Mouse (Mus musculus) limb, embryonic 11.5 days (tissue): ENCODE results near the gene Zfp316. TPM values are rescaled to one million over a fixed set of nuclear protein-coding genes. Genes with fewer than 3 reads are reported as not detected.

Source experiments
- ATAC-seq: fragments of 200-750 bp; cut with Nextera tagmentation; 2 replicates; pipeline ENCODE4 v1.8.0; 2017; ENCODE audit warnings: low read depth; ENCODE audit not compliant: insufficient number of reproducible peaks, low FRiP score, low TSS enrichment
- DNase-seq: peaks from one replicate; pipeline ENCODE4 v3.0.0-alpha.2; 2015; ENCODE audit warnings: low spot score
- H3K27ac ChIP-seq: fragments of 300-500 bp; sonication (generic); replicated peaks from 2 replicates; pipeline ENCODE4 v1.5.1; 2014; ENCODE audit warnings: low read depth, mild to moderate bottlenecking, low read length
- H3K27me3 ChIP-seq: fragments of 300-500 bp; sonication (generic); 2 replicates; pipeline ENCODE4 v1.6.1; 2014; ENCODE audit warnings: mild to moderate bottlenecking, low read length, mixed read lengths; ENCODE audit not compliant: control insufficient read depth, insufficient read depth
- H3K36me3 ChIP-seq: fragments of 300-500 bp; sonication (generic); 2 replicates; pipeline ENCODE4 v1.6.1; 2014; ENCODE audit warnings: mild to moderate bottlenecking, low read length, moderate library complexity, mixed read lengths; ENCODE audit not compliant: control insufficient read depth, insufficient read depth
- H3K4me1 ChIP-seq: fragments of 300-500 bp; sonication (generic); 2 replicates; pipeline ENCODE4 v1.6.1; 2014; ENCODE audit warnings: low read length, mixed read lengths; ENCODE audit not compliant: control insufficient read depth, insufficient read depth
- H3K4me2 ChIP-seq: fragments of 300-500 bp; sonication (generic); 2 replicates; pipeline ENCODE4 v1.6.1; 2014; ENCODE audit warnings: low read depth, mild to moderate bottlenecking, moderate library complexity; ENCODE audit not compliant: severe bottlenecking
- H3K4me3 ChIP-seq: fragments of 300-500 bp; sonication (generic); 2 replicates; pipeline ENCODE4 v1.5.1; 2014; ENCODE audit warnings: low read depth, low read length
- H3K9ac ChIP-seq: fragments of 300-500 bp; sonication (generic); 2 replicates; pipeline ENCODE4 v1.6.1; 2014; ENCODE audit warnings: mild to moderate bottlenecking, low read length
- H3K9me3 ChIP-seq: fragments of 300-500 bp; sonication (generic); 2 replicates; pipeline ENCODE4 v1.6.1; 2016; ENCODE audit warnings: low read length; ENCODE audit not compliant: control insufficient read depth
- WGBS: fragments of 180-500 bp; shearing (Covaris S2); extraction: QIAGEN DNeasy Blood & Tissue Kit; methylation state at CpG from one replicate; pipeline ENCODE4 v1.1.7; 2014; 5-methylcytosine and 5-hydroxymethylcytosine counted together
- polyA plus RNA-seq: library from polyadenylated mRNA; unstranded; fragments of >200 nt; fragmentation: Nextera tagmentation; extraction: Ambion mirVana; gene quantifications from 2 replicates; pipeline ENCODE4 v1.2.1, GENCODE M21; 2014

The Zfp316 gene
- polyA plus RNA-seq, 1 experiment from 2014 or later: 2.0 TPM

DNA sequence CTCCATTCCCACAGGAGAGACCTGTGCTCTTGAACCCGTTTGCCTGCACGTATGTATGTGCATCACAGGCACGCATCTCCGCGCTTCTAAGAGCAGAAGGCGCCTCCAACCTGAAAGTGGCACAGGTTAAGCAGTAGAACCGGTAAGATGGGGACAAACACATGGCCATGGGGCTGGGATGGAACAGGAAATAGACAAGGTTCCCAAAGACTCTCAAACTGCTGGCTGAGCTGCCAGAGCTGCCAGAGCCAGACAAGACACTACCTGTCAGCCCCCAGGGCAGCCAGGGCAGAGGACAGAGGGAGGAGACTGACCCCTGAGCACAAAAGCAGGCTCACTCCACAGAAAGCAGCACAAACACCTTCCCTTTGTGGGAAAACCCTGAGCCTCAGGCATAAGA, 40.1 kb upstream of the Zfp316 start:
- Histone ChIP-seq H3K36me3 (peaks cover 46% of the 10 kb centered on the region), H3K4me2 (no peak overlapping the region), H3K27ac (no peak overlapping the region), H3K9me3 (no peaks in the 10 kb centered on the region), H3K4me1 (peaks cover 6% of the 10 kb centered on the region; the same call in 1 of the 2 replicates), H3K27me3 (no peaks in the 10 kb centered on the region), H3K9ac (no peak overlapping the region), H3K4me3 (no peak overlapping the region)
- WGBS: 91% methylated on average over 7 of the region's 7 CpGs
- no peak for DNase-seq
- no peak for ATAC-seq

DNA sequence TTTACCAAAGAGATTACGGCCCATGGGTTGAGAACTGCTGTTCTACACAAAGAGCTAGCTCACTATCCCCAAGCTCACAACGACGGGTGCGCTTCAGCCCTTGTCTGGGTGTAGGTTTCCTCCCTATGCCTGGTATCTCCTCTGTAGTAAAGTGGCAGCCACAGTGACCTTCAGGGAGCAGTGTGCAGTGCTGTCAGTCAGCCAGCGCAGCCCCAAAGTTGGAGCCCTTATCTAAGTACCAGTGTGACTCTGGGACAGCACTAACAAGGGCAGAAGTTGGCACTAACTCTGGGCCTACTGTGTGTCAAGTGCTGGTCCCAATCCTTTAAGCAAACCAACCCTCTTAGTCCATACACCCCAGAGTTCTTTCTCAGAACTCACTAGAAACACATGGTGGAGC, 39.0 kb upstream of the Zfp316 start:
- H3K4me2 ChIP-seq: no peak overlapping the region
- 93% methylated on average over 5 of the region's 5 CpGs for WGBS
- H3K9me3 ChIP-seq: no peaks in the 10 kb centered on the region
- H3K9ac ChIP-seq: no peak overlapping the region
- peaks cover 48% of the 10 kb centered on the region for H3K36me3 ChIP-seq
- ATAC-seq (no peak), DNase-seq (no peak)
- H3K4me3 ChIP-seq: no peak overlapping the region
- no peak overlapping the region for H3K27ac ChIP-seq
- H3K27me3 ChIP-seq: no peaks in the 10 kb centered on the region
- peaks cover 6% of the 10 kb centered on the region; the same call in 1 of the 2 replicates for H3K4me1 ChIP-seq

GRCm38 (mm10) chr5:143304251-143304650, 34.4 kb upstream of the Zfp316 start:
- no peak for DNase-seq
- no peak overlapping the region for H3K4me3 ChIP-seq
- H3K9me3 ChIP-seq: no peaks in the 10 kb centered on the region
- H3K4me1 ChIP-seq: no peaks in the 10 kb centered on the region
- H3K4me2 ChIP-seq: no peak overlapping the region
- H3K27ac ChIP-seq: no peak overlapping the region
- H3K36me3 ChIP-seq: peaks cover 50% of the 10 kb centered on the region
- H3K9ac ChIP-seq: no peak overlapping the region
- H3K27me3 ChIP-seq: no peaks in the 10 kb centered on the region
- no peak for ATAC-seq
- 94% methylated on average over 7 of the region's 7 CpGs for WGBS

DNA sequence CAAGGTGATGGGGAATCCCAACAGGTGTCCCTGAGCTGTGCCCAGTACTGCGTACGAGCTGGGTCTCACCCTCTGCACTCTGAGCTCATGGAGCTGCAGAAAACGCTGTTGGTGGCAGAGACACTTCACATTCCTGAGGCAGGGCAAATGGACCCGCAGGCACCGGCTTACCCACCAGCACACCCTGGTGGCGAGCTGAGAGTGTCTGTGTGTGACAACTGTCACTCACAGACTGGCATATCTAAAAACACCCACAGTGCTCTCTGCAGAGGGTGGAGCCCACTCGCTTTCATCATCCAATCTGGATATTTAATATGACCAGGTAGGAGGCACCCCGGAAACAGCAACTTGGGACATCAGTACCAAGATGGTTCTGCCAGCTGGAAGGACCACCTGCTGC, 31.5 kb upstream of the Zfp316 start:
- no peak; the same call in 1 of the 2 replicates for ATAC-seq
- H3K27me3 ChIP-seq: no peaks in the 10 kb centered on the region
- no peak overlapping the region for H3K9ac ChIP-seq
- H3K36me3 ChIP-seq: peaks cover 32% of the 10 kb centered on the region
- H3K9me3 ChIP-seq: no peaks in the 10 kb centered on the region
- no peaks in the 10 kb centered on the region for H3K4me1 ChIP-seq
- 80% methylated on average over 8 of the region's 8 CpGs for WGBS
- H3K4me2 ChIP-seq: no peak overlapping the region
- H3K27ac ChIP-seq: no peak overlapping the region
- DNase-seq: no peak
- no peak overlapping the region for H3K4me3 ChIP-seq

GRCm38 (mm10) chr5:143299686-143300085, 29.9 kb upstream of the Zfp316 start:
- Histone ChIP-seq H3K9ac (no peak overlapping the region), H3K4me3 (no peak overlapping the region), H3K9me3 (no peaks in the 10 kb centered on the region), H3K36me3 (peaks cover 16% of the 10 kb centered on the region), H3K27ac (no peak overlapping the region), H3K4me2 (no peak overlapping the region), H3K27me3 (peaks cover under 1% of the 10 kb centered on the region; the same call in 1 of the 2 replicates), H3K4me1 (no peaks in the 10 kb centered on the region)
- ATAC-seq (no peak), DNase-seq (peak; percentile 75)
- 93% methylated on average over 4 of the region's 4 CpGs for WGBS

- Histone ChIP-seq H3K27ac (no peak overlapping the region), H3K9me3 (no peaks in the 10 kb centered on the region), H3K4me2 (no peak overlapping the region), H3K9ac (no peak overlapping the region), H3K4me1 (no peaks in the 10 kb centered on the region), H3K4me3 (no peak overlapping the region), H3K36me3 (peaks cover 16% of the 10 kb centered on the region), H3K27me3 (peaks cover 13% of the 10 kb centered on the region)
- 91% methylated on average over 7 of the region's 7 CpGs for WGBS
- no peak for DNase-seq
- no peak for ATAC-seq
Observed at GRCm38 (mm10) chr5:143298391-143298790, 28.6 kb upstream of the Zfp316 start.

DNA sequence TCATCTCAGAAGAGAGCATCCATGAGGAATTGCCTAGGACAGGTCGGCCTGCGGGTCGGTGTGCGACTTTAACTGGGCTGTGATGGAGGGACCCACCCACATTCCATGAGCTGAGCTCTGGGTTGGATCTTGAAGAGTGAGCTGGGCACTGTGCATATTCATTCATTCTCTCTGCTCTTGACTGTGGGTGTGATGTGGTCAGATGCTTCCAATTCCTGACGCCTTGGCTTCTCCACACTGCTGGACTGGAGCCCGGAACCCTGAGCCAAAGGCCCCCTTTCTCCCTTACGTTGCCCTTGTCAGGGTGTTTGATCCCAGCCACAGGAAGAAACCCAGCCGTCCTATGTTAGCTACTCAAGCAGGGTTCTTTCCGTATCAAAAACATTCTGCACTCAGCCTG, 28.2 kb upstream of the Zfp316 start:
- ATAC-seq (no peak), DNase-seq (no peak)
- Histone ChIP-seq H3K27ac (no peak overlapping the region), H3K4me1 (no peaks in the 10 kb centered on the region), H3K9ac (no peak overlapping the region), H3K4me2 (no peak overlapping the region), H3K36me3 (peaks cover 15% of the 10 kb centered on the region), H3K27me3 (peaks cover 17% of the 10 kb centered on the region), H3K4me3 (no peak overlapping the region), H3K9me3 (no peaks in the 10 kb centered on the region)
- WGBS: 92% methylated on average over 9 of the region's 9 CpGs

DNA sequence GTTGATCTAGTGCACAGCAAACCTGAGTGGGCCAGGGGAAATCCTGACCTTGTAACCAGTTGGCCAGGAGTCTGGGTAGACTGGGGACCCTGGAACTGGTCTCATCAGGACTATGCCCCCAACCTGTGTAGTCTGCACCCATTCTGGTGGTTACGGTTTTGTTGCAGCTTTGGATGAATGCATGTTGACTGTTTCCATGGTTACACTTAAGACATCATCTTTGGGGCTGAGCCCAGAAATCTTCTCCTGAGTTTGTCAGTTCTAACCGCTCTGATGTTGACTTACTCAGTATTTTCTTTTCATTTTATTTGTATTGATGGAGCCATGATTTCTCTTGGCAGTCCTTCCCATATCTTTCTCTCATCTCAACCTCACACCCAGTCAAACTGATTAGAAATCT, 25.5 kb upstream of the Zfp316 start:
- H3K4me2 ChIP-seq: no peak overlapping the region
- no peak for DNase-seq
- H3K9me3 ChIP-seq: no peaks in the 10 kb centered on the region
- peaks cover 40% of the 10 kb centered on the region for H3K27me3 ChIP-seq
- no peak overlapping the region for H3K4me3 ChIP-seq
- WGBS: 92% methylated on average over 2 of the region's 2 CpGs
- no peak for ATAC-seq
- no peak overlapping the region for H3K27ac ChIP-seq
- H3K4me1 ChIP-seq: 0 out of 2 replicates have a peak, but pooled peaks cover 5% of the 10 kb centered on the region
- H3K9ac ChIP-seq: no peak overlapping the region
- peaks cover 2% of the 10 kb centered on the region; the same call in 1 of the 2 replicates for H3K36me3 ChIP-seq

DNA sequence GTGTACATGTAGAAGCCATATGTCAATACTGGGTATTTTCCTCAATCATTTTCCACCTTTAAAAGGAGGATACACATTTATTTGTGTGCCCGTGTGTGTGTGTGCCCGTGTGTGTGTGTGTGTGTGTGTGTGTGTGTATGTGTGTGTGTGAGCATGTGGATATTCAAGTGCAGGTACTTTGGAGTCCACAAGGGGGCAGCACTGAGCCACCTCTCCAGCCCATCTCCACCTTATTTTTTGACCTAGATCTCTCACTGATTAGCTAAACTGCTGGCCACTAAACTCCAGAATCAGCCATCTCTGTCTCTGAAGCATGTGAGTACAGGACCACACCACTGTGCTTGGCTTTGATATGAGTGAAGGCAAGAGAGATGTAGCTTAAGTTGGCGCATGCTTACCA, 25.0 kb upstream of the Zfp316 start:
- H3K4me1 ChIP-seq: 0 out of 2 replicates have a peak, but pooled peaks cover 5% of the 10 kb centered on the region
- H3K4me3 ChIP-seq: no peak overlapping the region
- H3K36me3 ChIP-seq: no peaks in the 10 kb centered on the region
- ATAC-seq (no peak), DNase-seq (no peak)
- H3K27ac ChIP-seq: no peak overlapping the region
- H3K9me3 ChIP-seq: no peaks in the 10 kb centered on the region
- no peak overlapping the region for H3K9ac ChIP-seq
- peaks cover 44% of the 10 kb centered on the region for H3K27me3 ChIP-seq
- WGBS: 84% methylated on average over 3 of the region's 3 CpGs
- no peak overlapping the region for H3K4me2 ChIP-seq
